Mouse (Mus musculus): ENCODE data around the gene Fntb. TPM values are rescaled to one million over a fixed set of nuclear protein-coding genes. Genes with fewer than 3 reads are reported as not detected.
A peak's percentile ranks its signal among the peaks of the same experiment; 100 is the strongest.

Fntb gene
- 30.9 and 31.7 TPM in 2 replicates for polyA plus RNA-seq (2016; fragmentation: Nextera tagmentation; extraction: Ambion mirVana)

GRCm38 (mm10) chr12:76765354-76765851, at the start of gene Fntb, which contains the start of gene Churc1:
Gene Fntb, plus strand, starts transcription at chr12:76765589.
Gene Churc1, plus strand, starts transcription at chr12:76765538.
- H3K4me2 ChIP-seq = peak within 1 kb of the TSS; percentile 71
- WGBS = under 1% methylated on average over 31 of the region's 31 CpGs
- peak within 1 kb of the TSS; percentile 82 for H3K9ac ChIP-seq
- no peaks in the 10 kb centered on the region for H3K36me3 ChIP-seq
- H3K27me3 ChIP-seq (replicated peaks) = no peaks in the 10 kb centered on the region
- H3K9me3 ChIP-seq (replicated peaks) = no peaks in the 10 kb centered on the region
- H3K27ac ChIP-seq (ENCODE audit: poor library complexity, severe bottlenecking) = peak within 1 kb of the TSS; percentile 70
- ATAC-seq (ENCODE audit: insufficient number of reproducible peaks, low FRiP score) = peak; percentile 98
- peaks cover 7% of the 10 kb centered on the region for H3K4me1 ChIP-seq (replicated peaks)
- H3K4me3 ChIP-seq = peak within 1 kb of the TSS; percentile 75

GRCm38 (mm10) chr12:76718384-76718783, 47.0 kb upstream of the Fntb start:
- H3K9me3 ChIP-seq (replicated peaks) = no peaks in the 10 kb centered on the region
- no peak overlapping the region for H3K4me3 ChIP-seq
- no peak for ATAC-seq (ENCODE audit: insufficient number of reproducible peaks, low FRiP score)
- H3K36me3 ChIP-seq = no peaks in the 10 kb centered on the region
- 0 out of 2 replicates have a peak, but pooled peaks cover 4% of the 10 kb centered on the region for H3K4me1 ChIP-seq (replicated peaks)
- no peak overlapping the region for H3K27ac ChIP-seq (ENCODE audit: poor library complexity, severe bottlenecking)
- WGBS = 80% methylated on average over 4 of the region's 4 CpGs
- H3K9ac ChIP-seq = no peak overlapping the region
- 0 out of 2 replicates have a peak, but pooled peaks cover 3% of the 10 kb centered on the region for H3K27me3 ChIP-seq (replicated peaks)
- H3K4me2 ChIP-seq = no peak overlapping the region

DNA sequence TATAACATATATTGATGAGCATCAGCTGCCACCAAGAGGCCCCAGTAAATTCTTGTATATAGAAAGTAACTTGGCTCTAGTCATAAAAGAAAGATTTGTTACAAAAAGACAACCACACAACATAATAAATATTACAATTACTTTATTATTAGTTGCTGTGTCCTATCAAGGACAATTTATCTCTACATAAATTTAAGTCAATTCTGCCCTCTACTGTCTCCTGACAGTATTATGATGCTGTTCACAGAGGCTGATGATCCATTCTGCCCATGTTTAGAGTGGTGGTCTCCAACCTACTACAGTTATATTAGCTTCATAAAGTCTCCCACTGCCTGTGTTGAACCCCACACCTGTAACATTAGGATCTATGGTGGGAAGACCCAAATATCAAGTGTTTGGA, 44.8 kb upstream of the Fntb start:
- H3K36me3 ChIP-seq = no peaks in the 10 kb centered on the region
- H3K27ac ChIP-seq (ENCODE audit: poor library complexity, severe bottlenecking) = no peak overlapping the region
- no peak overlapping the region for H3K4me2 ChIP-seq
- ATAC-seq (ENCODE audit: insufficient number of reproducible peaks, low FRiP score) = no peak
- no peaks in the 10 kb centered on the region for H3K27me3 ChIP-seq (replicated peaks)
- no peaks in the 10 kb centered on the region; the same call in 1 of the 2 replicates for H3K9me3 ChIP-seq (replicated peaks)
- no peak overlapping the region for H3K4me3 ChIP-seq
- no peak overlapping the region for H3K9ac ChIP-seq
- H3K4me1 ChIP-seq (replicated peaks) = 0 out of 2 replicates have a peak, but pooled peaks cover 4% of the 10 kb centered on the region

GRCm38 (mm10) chr12:76722026-76722425, 43.4 kb upstream of the Fntb start:
- Histone ChIP-seq H3K9ac (no peak overlapping the region), H3K4me3 (no peak overlapping the region), H3K27ac (ENCODE audit: poor library complexity, severe bottlenecking) (no peak overlapping the region), H3K4me2 (no peak overlapping the region), H3K27me3 (replicated peaks) (no peaks in the 10 kb centered on the region), H3K9me3 (replicated peaks) (no peaks in the 10 kb centered on the region; the same call in 1 of the 2 replicates), H3K4me1 (replicated peaks) (0 out of 2 replicates have a peak, but pooled peaks cover 4% of the 10 kb centered on the region), H3K36me3 (no peaks in the 10 kb centered on the region)
- ATAC-seq (ENCODE audit: insufficient number of reproducible peaks, low FRiP score) = no peak
- WGBS = 72% methylated on average over 3 of the region's 3 CpGs

- 82% methylated on average over 4 of the region's 4 CpGs for WGBS
- peaks cover 2% of the 10 kb centered on the region for H3K9me3 ChIP-seq (replicated peaks)
- no peak for ATAC-seq (ENCODE audit: insufficient number of reproducible peaks, low FRiP score)
- H3K36me3 ChIP-seq = no peaks in the 10 kb centered on the region
- H3K4me1 ChIP-seq (replicated peaks) = no peaks in the 10 kb centered on the region
- H3K4me2 ChIP-seq = no peak overlapping the region
- no peak overlapping the region for H3K4me3 ChIP-seq
- no peak overlapping the region for H3K9ac ChIP-seq
- 0 out of 2 replicates have a peak, but pooled peaks cover 4% of the 10 kb centered on the region for H3K27me3 ChIP-seq (replicated peaks)
- no peak overlapping the region for H3K27ac ChIP-seq (ENCODE audit: poor library complexity, severe bottlenecking)
Observed at GRCm38 (mm10) chr12:76727955-76728354, 37.4 kb upstream of the Fntb start.

GRCm38 (mm10) chr12:76750866-76751459, 14.4 kb upstream of the Fntb start:
- 73% methylated on average over 16 of the region's 16 CpGs for WGBS
- no peak for ATAC-seq (ENCODE audit: insufficient number of reproducible peaks, low FRiP score)
- no peak overlapping the region for H3K4me3 ChIP-seq

GRCm38 (mm10) chr12:76752652-76753318, 12.6 kb upstream of the Fntb start:
- Histone ChIP-seq H3K27ac (ENCODE audit: poor library complexity, severe bottlenecking) (no peak overlapping the region), H3K27me3 (replicated peaks) (peaks cover 5% of the 10 kb centered on the region; the same call in 1 of the 2 replicates), H3K9me3 (replicated peaks) (no peaks in the 10 kb centered on the region), H3K36me3 (no peaks in the 10 kb centered on the region), H3K9ac (no peak overlapping the region), H3K4me1 (replicated peaks) (no peaks in the 10 kb centered on the region), H3K4me3 (no peak overlapping the region), H3K4me2 (no peak overlapping the region)
- no peak for ATAC-seq (ENCODE audit: insufficient number of reproducible peaks, low FRiP score)
- WGBS = 42% methylated on average over 14 of the region's 14 CpGs

More at GRCm38 (mm10) chr12:76750866-76751459, 14.4 kb upstream of the Fntb start:
- Histone ChIP-seq H3K27me3 (replicated peaks) (peaks cover 5% of the 10 kb centered on the region; the same call in 1 of the 2 replicates), H3K9ac (no peak overlapping the region), H3K4me1 (replicated peaks) (no peaks in the 10 kb centered on the region), H3K27ac (ENCODE audit: poor library complexity, severe bottlenecking) (no peak overlapping the region), H3K4me2 (no peak overlapping the region), H3K36me3 (no peaks in the 10 kb centered on the region), H3K9me3 (replicated peaks) (no peaks in the 10 kb centered on the region)

DNA sequence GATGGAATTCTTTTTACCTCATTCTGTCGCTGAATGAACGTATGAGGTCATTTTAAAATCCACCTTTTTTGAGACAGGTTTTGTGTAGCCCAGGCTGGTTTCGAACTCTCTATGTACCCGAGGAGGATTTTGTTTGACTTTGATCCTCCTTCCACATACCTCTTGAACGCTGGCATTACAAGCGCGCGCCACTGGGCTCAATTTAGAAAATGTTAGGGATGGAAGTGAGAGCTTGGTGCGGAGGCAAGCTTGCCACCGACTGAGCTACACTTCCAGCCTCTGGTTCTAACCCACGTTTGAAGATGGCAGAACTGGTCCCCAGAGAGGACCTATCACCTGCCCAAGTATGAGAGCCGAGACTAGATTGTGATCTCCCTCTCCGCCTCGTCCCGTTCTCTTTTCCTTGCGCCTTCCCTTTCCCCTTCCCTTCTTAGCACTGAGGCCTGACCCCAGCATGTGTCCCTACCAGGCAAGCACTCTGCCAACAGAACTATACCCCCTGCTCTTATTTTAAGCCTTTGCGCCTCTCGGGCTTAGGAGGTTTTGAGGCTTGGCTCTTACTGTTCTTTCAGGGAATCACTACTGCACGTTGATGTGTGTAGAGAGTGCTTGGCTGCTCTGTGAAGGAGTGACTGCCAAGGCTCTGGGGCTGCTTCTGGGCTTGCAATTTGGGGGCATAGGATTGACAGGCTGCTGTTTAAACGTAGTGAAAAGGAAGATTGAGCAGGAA, 677 bp downstream of the Fntb start:
- 22% methylated on average over 20 of the region's 20 CpGs for WGBS
- peaks cover 7% of the 10 kb centered on the region for H3K4me1 ChIP-seq (replicated peaks)
- ATAC-seq (ENCODE audit: insufficient number of reproducible peaks, low FRiP score) = peak; percentile 26; the same call in 1 of the 2 replicates
- H3K36me3 ChIP-seq = no peaks in the 10 kb centered on the region
- peak overlapping the region; percentile 75 for H3K4me3 ChIP-seq
- peak overlapping the region; percentile 70 for H3K27ac ChIP-seq (ENCODE audit: poor library complexity, severe bottlenecking)
- H3K4me2 ChIP-seq = peak overlapping the region; percentile 71
- no peaks in the 10 kb centered on the region for H3K27me3 ChIP-seq (replicated peaks)
- H3K9me3 ChIP-seq (replicated peaks) = no peaks in the 10 kb centered on the region
- H3K9ac ChIP-seq = peak overlapping the region; percentile 82

- Histone ChIP-seq H3K4me2 (no peak overlapping the region), H3K36me3 (no peaks in the 10 kb centered on the region), H3K4me1 (replicated peaks) (peaks cover 16% of the 10 kb centered on the region), H3K9me3 (replicated peaks) (no peaks in the 10 kb centered on the region), H3K27me3 (replicated peaks) (no peaks in the 10 kb centered on the region), H3K4me3 (no peak overlapping the region), H3K27ac (ENCODE audit: poor library complexity, severe bottlenecking) (no peak overlapping the region), H3K9ac (no peak overlapping the region)
- WGBS = 84% methylated on average over 5 of the region's 5 CpGs
- ATAC-seq (ENCODE audit: insufficient number of reproducible peaks, low FRiP score) = no peak
Observed at GRCm38 (mm10) chr12:76770841-76771500, 5.6 kb downstream of the Fntb start.

GRCm38 (mm10) chr12:76771540-76771939, 6.2 kb downstream of the Fntb start:
- no peak overlapping the region for H3K27ac ChIP-seq (ENCODE audit: poor library complexity, severe bottlenecking)
- no peaks in the 10 kb centered on the region for H3K36me3 ChIP-seq
- no peak overlapping the region for H3K4me3 ChIP-seq
- ATAC-seq (ENCODE audit: insufficient number of reproducible peaks, low FRiP score) = no peak
- WGBS = 87% methylated on average over 5 of the region's 5 CpGs
- no peaks in the 10 kb centered on the region for H3K9me3 ChIP-seq (replicated peaks)
- H3K4me2 ChIP-seq = no peak overlapping the region
- H3K9ac ChIP-seq = no peak overlapping the region
- H3K4me1 ChIP-seq (replicated peaks) = peaks cover 11% of the 10 kb centered on the region; the same call in 1 of the 2 replicates
- H3K27me3 ChIP-seq (replicated peaks) = no peaks in the 10 kb centered on the region
